Mouse (Mus musculus) liver, adult (tissue): ENCODE measurements around the gene Strada.

ENCODE experiments used
- GATA4 ChIP-seq: IDR thresholded peaks from 2 replicates; pipeline ENCODE4 v1.6.1; 2014; ENCODE audit warnings: mild to moderate bottlenecking, low read length; ENCODE audit not compliant: insufficient replicate concordance

The Strada gene

DNA sequence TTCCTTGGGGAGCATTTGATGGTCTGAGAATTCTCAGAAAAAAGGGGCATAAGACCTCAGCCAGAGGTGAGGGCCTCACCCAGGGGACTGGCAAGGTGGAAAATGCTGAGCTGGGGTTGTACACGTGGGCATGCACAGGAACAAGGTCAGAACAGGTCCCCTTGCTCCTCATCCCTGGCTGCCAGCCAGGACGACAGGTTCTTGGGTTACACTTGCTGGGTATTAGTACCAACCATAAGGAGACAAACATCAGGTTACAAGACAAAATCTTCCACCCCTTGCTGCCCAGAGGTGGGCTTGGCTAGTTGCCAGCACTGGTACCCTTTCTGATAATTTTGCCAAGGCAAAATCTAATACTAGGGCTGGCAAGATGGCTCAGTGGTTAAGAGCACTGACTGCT lies 39.7 kb downstream of the Strada start:
- TF ChIP-seq GATA4 = no peak

GRCm38 (mm10) chr11:106160841-106161721 lies 40.9 kb downstream of the Strada start, which contains the start of the genes Gm10840 and Limd2:
Gm10840 (plus strand) TSS chr11:106160850.
Limd2 (minus strand) TSS chr11:106160860.
- no peak for TF ChIP-seq GATA4

- TF ChIP-seq GATA4 = no peak
These were observed 41.8 kb downstream of the Strada start for GRCm38 (mm10) chr11:106159921-106160840.

DNA sequence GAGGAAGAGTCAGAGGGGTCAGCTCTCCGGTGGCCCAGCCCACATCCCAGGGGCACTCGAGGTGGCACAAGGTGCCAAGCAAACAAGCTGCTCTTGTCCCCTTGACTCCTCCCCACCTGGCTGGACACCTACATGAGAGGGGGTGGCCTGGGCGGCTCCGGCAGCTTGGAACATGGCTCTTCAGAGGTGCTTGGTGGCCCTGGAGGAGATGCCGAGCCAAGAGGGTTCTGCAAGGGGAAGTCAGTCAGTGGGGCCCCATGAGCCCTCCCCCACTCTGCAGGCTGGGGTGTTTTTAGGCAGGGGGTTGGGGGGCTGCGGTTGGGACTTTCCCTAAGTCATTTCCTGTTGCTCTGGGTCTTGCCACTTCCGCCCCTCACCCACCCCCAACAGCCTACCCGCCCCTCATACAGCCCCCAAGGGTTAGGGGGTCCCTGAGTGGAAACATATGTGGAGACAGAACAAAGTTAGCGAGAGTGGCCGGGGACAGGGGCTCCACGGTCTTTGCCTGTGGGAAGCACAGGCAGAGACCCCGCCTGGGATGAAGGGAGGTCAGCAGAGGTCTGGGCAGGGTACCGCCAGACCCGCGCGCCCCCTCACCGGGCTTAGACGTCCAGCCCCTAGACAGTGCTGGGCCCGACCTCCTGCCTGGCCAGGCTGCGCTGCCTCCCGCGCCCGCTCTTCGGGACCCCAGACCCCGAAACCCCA lies 42.6 kb downstream of the Strada start:
- no peak for TF ChIP-seq GATA4

- TF ChIP-seq GATA4 = no peak
These were observed 43.1 kb downstream of the Strada start for GRCm38 (mm10) chr11:106158930-106159215.

- no peak for TF ChIP-seq GATA4
These were observed 43.7 kb downstream of the Strada start for GRCm38 (mm10) chr11:106158081-106158929.

- no peak for TF ChIP-seq GATA4
These were observed 44.8 kb downstream of the Strada start for GRCm38 (mm10) chr11:106157154-106157553.

- no peak for TF ChIP-seq GATA4
These were observed 45.7 kb downstream of the Strada start for GRCm38 (mm10) chr11:106156257-106156656.

DNA sequence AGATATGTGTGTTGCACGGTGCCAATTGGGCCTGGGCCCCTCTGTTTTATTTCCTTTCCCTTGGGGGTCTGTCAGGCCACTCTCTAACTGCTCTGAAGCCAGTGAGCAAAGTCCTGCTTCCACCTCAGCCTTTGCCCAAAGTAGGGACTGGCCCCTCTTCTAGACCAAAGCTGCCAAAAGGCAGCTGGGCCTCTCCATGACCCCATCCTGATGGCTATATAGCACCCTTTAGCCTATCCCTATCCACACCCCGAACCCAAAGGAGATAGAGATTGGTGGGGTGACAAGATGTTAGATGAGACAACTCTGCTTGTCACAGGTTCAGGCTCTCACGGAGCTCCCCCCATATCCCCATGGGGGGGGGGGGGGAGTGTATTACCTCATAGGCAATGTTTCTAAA lies 46.2 kb downstream of the Strada start:
- TF ChIP-seq GATA4 = no peak

GRCm38 (mm10) chr11:106154770-106155169 lies 47.2 kb downstream of the Strada start:
- no peak; the same call in 1 of the 2 replicates for TF ChIP-seq GATA4

- no peak for TF ChIP-seq GATA4
These were observed 47.9 kb downstream of the Strada start for GRCm38 (mm10) chr11:106154091-106154490.

GRCm38 (mm10) chr11:106152132-106152531 lies 49.8 kb downstream of the Strada start:
- TF ChIP-seq GATA4 = no peak

DNA sequence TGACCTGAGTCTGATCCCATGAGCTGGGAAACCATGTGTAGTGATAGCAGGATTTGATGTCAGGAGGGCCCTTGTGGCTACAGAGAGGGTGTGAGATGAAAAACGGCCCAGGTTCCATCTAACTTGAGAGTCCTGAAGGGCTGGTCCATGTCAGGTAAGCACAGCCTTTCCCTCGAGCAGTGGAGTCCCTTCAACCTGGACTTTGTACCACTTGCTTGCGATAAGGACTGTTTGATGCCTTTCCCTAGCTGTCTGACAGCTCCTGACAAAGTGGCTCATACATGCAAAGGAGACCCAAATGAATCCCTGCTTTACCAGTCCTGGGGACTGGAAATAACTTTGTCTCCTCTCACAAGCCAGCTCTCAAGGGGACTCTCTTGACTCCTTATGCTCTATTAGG lies 50.7 kb downstream of the Strada start:
- TF ChIP-seq GATA4 = no peak
